Mouse (Mus musculus) neural tube, embryonic 14.5 days (tissue): ENCODE results near the gene Herc2. TPM values are rescaled to one million over a fixed set of nuclear protein-coding genes. Genes with fewer than 3 reads are reported as not detected.

ENCODE experiments used
- ATAC-seq: fragments of 200-750 bp; cut with Nextera tagmentation; 2 replicates; pipeline ENCODE4 v1.8.0; 2017; ENCODE audit warnings: low read depth, mild to moderate bottlenecking, moderate TSS enrichment, moderate library complexity
- H3K27ac ChIP-seq: fragments of 300-500 bp; sonication (generic); 2 replicates; pipeline ENCODE4 v1.5.1; 2014; ENCODE audit warnings: low read depth, mild to moderate bottlenecking, control low read depth, low read length, moderate library complexity, mixed read lengths
- H3K27me3 ChIP-seq: fragments of 300-500 bp; sonication (generic); 2 replicates; pipeline ENCODE4 v1.6.1; 2014; ENCODE audit warnings: low read length; ENCODE audit not compliant: control insufficient read depth, insufficient read depth
- H3K36me3 ChIP-seq: fragments of 300-500 bp; sonication (generic); 2 replicates; pipeline ENCODE4 v1.6.1; 2014; ENCODE audit warnings: low read length, mixed read lengths; ENCODE audit not compliant: control insufficient read depth, insufficient read depth
- H3K4me1 ChIP-seq: fragments of 300-500 bp; sonication (generic); 2 replicates; pipeline ENCODE4 v1.6.1; 2014; ENCODE audit warnings: low read length; ENCODE audit not compliant: control insufficient read depth, insufficient read depth
- H3K4me2 ChIP-seq: fragments of 300-500 bp; sonication (generic); 2 replicates; pipeline ENCODE4 v1.6.1; 2014; ENCODE audit warnings: mild to moderate bottlenecking, low read depth, low read length, control low read depth
- H3K4me3 ChIP-seq: fragments of 300-500 bp; sonication (generic); 2 replicates; pipeline ENCODE4 v1.5.1; 2014; ENCODE audit warnings: low read depth, low read length, control low read depth, mixed read lengths
- H3K9ac ChIP-seq: fragments of 300-500 bp; sonication (generic); replicated peaks from 2 replicates; pipeline ENCODE4 v1.6.1; 2014; ENCODE audit warnings: low read depth, mild to moderate bottlenecking, control low read depth, low read length, mixed read lengths
- H3K9me3 ChIP-seq: fragments of 300-500 bp; sonication (generic); 2 replicates; pipeline ENCODE4 v1.6.1; 2016; ENCODE audit warnings: low read length; ENCODE audit not compliant: control insufficient read depth
- WGBS: fragments of 180-500 bp; shearing (Covaris S2); extraction: QIAGEN DNeasy Blood & Tissue Kit; methylation state at CpG from one replicate; pipeline ENCODE4 v1.1.7; 2014; 5-methylcytosine and 5-hydroxymethylcytosine counted together
- polyA plus RNA-seq: library from polyadenylated mRNA; unstranded; fragments of >200 nt; fragmentation: Nextera tagmentation; extraction: Ambion mirVana; gene quantifications from 2 replicates; pipeline ENCODE4 v1.2.1, GENCODE M21; 2014

Gene Herc2
- polyA plus RNA-seq, 1 experiment from 2014 or later = 66.4 TPM

DNA sequence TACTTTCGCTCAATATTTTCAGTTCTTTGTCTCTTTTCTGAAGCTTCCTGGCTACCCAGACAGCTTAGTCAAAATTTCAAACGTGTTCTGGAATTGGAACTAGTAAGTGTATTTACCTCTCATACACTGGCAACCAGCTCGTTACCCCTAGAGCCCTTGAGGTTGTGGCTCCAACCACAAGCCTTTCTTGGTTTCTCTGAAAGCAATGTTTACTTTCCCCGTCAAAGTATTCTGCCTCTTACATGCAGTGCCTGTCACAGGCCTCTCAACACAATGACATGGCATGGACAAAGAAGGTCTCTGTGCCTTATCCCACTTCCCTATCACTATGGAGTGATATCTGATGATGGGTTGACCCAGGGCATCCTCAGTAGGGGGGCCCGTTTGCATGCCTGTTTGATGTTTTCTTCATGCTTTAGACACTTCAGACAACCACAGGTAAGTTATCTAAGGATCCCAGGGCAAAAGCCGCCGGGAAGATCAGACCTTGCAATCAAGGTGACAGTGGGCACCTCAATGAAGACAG is 31.5 kb upstream of the Herc2 start:
- ATAC-seq = no peak
- Histone ChIP-seq H3K4me2 (peak overlapping the region; percentile 60), H3K4me1 (peaks cover 10% of the 10 kb centered on the region; the same call in 1 of the 2 replicates), H3K4me3 (peak overlapping the region; percentile 75), H3K36me3 (no peaks in the 10 kb centered on the region), H3K27me3 (no peaks in the 10 kb centered on the region), H3K9me3 (no peaks in the 10 kb centered on the region), H3K9ac (peak overlapping the region; percentile 82), H3K27ac (peak overlapping the region; percentile 85)
- WGBS = 56% methylated on average over 7 of the region's 7 CpGs

DNA sequence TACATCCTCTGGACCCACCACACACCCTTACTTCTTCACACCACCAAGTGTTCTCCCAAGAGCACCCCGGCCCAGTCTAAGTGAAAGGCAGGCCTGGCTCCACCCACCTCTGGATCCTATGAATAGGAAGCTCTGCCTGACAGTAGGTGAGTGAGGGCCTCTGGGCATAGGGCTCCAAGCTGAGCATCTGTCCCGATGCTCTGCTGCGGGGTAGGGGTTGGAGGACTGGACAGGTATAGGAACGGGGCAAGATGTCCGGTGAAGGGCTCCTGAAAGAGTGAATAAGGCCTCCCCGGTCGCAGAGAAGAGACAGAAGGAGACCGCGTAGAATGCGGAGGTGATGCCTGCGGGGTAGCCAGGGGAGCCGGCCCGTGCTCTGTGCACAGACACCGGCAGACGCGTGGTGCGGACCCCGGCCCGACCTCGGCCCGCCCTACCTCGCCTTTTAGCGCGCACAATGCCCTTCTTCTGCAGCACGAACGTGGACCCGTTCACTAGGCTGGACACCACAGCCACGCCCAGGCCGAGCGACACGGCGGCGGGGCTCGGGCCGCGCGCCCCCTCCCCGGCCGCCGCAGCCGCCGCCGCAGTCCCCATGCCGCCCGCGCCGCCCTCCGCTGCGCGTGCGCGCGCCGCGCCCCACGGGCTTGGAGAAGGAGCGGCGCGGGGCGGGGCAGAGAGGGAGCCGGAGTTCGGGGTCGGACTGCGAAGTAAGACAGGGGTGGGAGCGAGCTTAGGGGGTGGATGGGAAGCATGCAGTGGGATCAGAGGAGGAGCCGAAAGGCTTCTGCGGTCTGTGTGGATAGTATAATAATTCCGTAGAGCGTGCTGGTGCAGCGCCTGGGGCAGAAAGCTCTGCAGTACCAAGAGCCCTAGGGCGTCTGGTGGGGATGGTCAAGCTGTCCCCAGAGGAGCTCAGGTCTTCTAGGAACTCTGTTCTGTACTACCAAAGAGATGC is 30.7 kb upstream of the Herc2 start:
- Histone ChIP-seq H3K4me3 (peak overlapping the region; percentile 75), H3K27ac (peak overlapping the region; percentile 85), H3K9me3 (no peaks in the 10 kb centered on the region), H3K27me3 (no peaks in the 10 kb centered on the region), H3K9ac (peak overlapping the region; percentile 82), H3K4me1 (peaks cover 10% of the 10 kb centered on the region; the same call in 1 of the 2 replicates), H3K4me2 (peak overlapping the region; percentile 60), H3K36me3 (no peaks in the 10 kb centered on the region)
- ATAC-seq = peak; percentile 94
- WGBS = under 1% methylated on average over 64 of the region's 71 CpGs

DNA sequence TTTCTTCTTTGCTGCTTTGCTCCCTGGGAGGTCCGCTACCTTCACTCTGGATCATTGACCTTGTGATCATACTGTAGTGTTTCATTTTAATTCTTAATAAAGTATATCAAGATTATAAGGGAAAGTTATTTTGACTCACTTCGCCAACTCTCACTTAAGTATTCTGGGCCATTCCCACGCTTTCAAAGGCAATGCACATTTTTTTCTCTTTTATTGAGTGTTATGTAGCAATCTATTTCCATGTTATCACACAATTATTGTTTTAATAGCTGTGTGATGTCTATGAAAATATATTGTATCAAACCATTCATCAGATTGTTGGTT is 30.1 kb upstream of the Herc2 start, which contains the start of gene Nipa1:
Nipa1 (minus strand) TSS at position 25 of the 324 bp plus-strand sequence.
- H3K4me2 ChIP-seq = peak within 1 kb of the TSS; percentile 60

DNA sequence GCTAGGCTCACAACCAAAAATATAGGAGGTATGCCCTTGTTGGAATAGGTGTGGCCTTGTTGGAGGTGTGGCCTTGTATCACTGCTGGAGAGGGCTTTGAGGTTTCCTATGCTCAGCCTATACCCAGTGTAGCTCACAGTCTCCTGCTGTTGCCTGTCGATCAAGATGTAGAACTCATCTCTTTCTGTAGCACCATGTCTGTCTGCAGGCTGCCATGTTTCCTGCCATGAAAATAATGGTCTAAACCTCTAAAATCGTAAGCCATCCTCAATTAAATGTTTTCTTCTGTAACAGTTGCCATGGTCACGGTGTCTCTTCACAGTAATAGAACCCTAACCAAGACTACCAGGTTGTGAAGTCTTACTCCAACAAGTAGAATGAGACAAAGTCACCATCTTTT is 26.4 kb upstream of the Herc2 start:
- Histone ChIP-seq H3K9me3 (no peaks in the 10 kb centered on the region), H3K4me3 (no peak overlapping the region), H3K36me3 (no peaks in the 10 kb centered on the region), H3K4me1 (peaks cover 5% of the 10 kb centered on the region; the same call in 1 of the 2 replicates), H3K27me3 (no peaks in the 10 kb centered on the region), H3K27ac (no peak overlapping the region), H3K9ac (no peak overlapping the region), H3K4me2 (no peak overlapping the region)
- 84% methylated on average over 3 of the region's 3 CpGs for WGBS
- no peak for ATAC-seq

More for the DNA sequence above, 30.1 kb upstream of the Herc2 start, which contains the start of gene Nipa1:
- no peaks in the 10 kb centered on the region for H3K27me3 ChIP-seq
- peak within 1 kb of the TSS; percentile 85 for H3K27ac ChIP-seq
- no peaks in the 10 kb centered on the region for H3K9me3 ChIP-seq
- H3K4me3 ChIP-seq = peak within 1 kb of the TSS; percentile 75
- ATAC-seq = no peak
- 51% methylated on average over 3 of the region's 3 CpGs for WGBS
- H3K4me1 ChIP-seq = peaks cover 10% of the 10 kb centered on the region; the same call in 1 of the 2 replicates
- peak within 1 kb of the TSS; percentile 82 for H3K9ac ChIP-seq
- H3K36me3 ChIP-seq = no peaks in the 10 kb centered on the region

DNA sequence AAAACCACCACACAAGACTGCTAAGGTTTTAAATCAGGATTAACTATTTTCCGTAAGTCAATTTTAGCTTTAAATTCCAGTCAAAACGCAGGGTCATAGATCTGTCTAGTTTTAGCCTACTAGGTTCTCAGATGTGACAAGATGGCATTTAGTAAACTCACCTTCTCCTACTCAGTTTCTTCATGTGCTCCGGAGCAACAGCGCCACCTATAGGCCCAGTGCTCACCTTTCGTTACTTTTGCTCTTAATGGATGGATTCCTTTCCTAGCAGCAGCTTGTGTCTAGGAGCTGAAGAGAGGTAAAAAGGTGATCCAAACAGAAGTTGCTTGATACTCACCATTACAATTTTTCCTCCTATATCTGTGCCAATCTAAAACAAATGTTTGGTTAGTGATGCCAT is 7.6 kb upstream of the Herc2 start:
- H3K27ac ChIP-seq = no peak overlapping the region
- no peak overlapping the region for H3K4me3 ChIP-seq
- no peaks in the 10 kb centered on the region for H3K27me3 ChIP-seq
- no peaks in the 10 kb centered on the region for H3K9me3 ChIP-seq
- no peak overlapping the region for H3K9ac ChIP-seq
- no peaks in the 10 kb centered on the region for H3K36me3 ChIP-seq
- ATAC-seq = peak; percentile 58; the same call in 1 of the 2 replicates
- no peaks in the 10 kb centered on the region for H3K4me1 ChIP-seq
- 12% methylated on average over 5 of the region's 5 CpGs for WGBS
- no peak overlapping the region for H3K4me2 ChIP-seq

DNA sequence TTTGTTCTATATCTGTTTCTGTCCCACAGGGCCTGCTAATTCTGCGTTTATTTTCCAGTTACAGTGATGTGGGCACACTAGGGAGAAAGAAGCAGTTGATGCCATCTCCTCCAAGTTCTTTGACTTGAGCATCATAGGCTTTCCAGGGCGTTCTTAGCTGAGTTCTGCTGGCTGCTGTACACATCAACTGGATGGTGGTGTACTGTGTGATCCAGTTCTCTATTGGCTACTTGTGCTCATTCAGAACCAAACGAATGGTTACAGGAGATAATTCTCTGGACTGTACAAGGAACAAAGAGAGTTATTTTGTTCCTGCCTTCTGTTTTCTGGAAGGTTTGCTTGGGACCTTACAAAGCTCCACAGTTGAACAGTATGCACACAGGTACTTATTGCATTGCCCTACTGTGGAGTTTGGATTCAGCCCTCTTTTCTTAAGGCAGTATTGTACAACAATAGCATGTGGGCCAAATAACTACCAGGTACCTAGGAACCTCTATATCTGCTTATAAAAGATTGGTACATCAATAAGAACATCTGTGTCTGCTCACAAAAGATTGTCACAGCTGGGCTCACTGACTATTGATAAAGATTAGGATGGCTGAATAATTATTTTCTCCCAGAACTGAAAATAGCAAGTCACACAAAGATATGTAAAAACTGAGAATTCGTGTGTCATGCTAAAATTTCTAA is 6.3 kb upstream of the Herc2 start:
- Histone ChIP-seq H3K36me3 (no peaks in the 10 kb centered on the region), H3K4me2 (no peak overlapping the region), H3K9ac (no peak overlapping the region), H3K27ac (no peak overlapping the region), H3K4me1 (no peaks in the 10 kb centered on the region), H3K4me3 (no peak overlapping the region), H3K27me3 (no peaks in the 10 kb centered on the region), H3K9me3 (no peaks in the 10 kb centered on the region)
- WGBS = 74% methylated on average over 4 of the region's 4 CpGs
- no peak for ATAC-seq

DNA sequence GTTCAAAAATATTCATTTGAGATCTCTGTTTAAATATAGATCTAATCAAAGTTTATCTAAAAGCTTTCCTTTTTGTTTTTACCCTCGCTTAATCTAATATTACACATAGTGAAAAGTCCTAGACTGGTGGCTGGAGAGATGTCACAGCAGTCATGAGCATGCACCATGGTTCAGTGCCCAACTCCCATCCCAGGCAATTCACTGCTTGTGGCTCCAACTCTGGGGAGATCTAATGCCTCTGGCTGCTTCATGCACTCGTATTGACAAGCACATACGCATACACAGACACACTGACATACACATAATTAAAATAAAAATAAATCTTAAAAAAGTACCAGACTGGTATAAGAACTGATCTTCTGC is 5.7 kb upstream of the Herc2 start:
- Histone ChIP-seq H3K4me1 (no peaks in the 10 kb centered on the region; the same call in 1 of the 2 replicates), H3K9me3 (no peaks in the 10 kb centered on the region), H3K4me3 (no peak overlapping the region), H3K9ac (no peak overlapping the region), H3K4me2 (no peak overlapping the region), H3K27me3 (no peaks in the 10 kb centered on the region), H3K36me3 (no peaks in the 10 kb centered on the region), H3K27ac (no peak overlapping the region)
- no peak for ATAC-seq
- WGBS = 78% methylated on average over 3 of the region's 3 CpGs

DNA sequence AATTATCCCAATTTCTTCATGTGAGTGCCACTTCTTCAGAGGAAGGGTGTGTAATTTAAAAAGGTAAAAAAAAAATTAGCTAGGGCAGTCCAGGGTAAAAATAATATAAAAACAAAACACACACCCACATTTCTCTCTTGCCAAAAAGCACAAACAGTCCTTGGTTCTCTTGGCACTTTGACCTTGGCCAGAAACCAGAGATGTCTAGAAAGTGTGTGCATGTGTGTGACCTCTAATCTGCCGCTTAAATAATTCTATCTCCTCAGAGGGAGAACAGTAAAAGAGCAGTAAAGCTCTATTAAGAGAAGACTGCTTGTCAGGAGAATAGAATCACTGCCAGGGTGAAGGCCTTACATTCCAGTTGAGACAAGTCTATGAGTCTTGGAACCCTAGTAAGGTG is 2.8 kb upstream of the Herc2 start:
- no peak overlapping the region for H3K27ac ChIP-seq
- no peak overlapping the region for H3K4me3 ChIP-seq
- H3K9me3 ChIP-seq = no peaks in the 10 kb centered on the region
- no peak overlapping the region for H3K9ac ChIP-seq
- H3K4me2 ChIP-seq = no peak overlapping the region
- WGBS = 83% methylated on average over 1 of the region's 1 CpGs
- H3K27me3 ChIP-seq = no peaks in the 10 kb centered on the region
- H3K4me1 ChIP-seq = peaks cover 11% of the 10 kb centered on the region
- no peaks in the 10 kb centered on the region for H3K36me3 ChIP-seq
- no peak for ATAC-seq
